Mouse (Mus musculus): ENCODE measurements around the gene Igflr1.

GRCm38 (mm10) chr7:30560296-30560695, 4.9 kb upstream of the Igflr1 start:
- TF ChIP-seq CTCF (IDR thresholded peaks at IDR 0.05) (no peak), POLR2A (IDR thresholded peaks at IDR 0.05; ENCODE audit: insufficient read depth, low read depth, low read length) (no peak), EP300 (IDR thresholded peaks at IDR 0.05; ENCODE audit: insufficient read depth, low read depth, low read length) (no peak)

Measured in heart, adult 2 months (tissue).